Mouse (Mus musculus): ENCODE data around the gene Amacr. TPM values are rescaled to one million over a fixed set of nuclear protein-coding genes. Genes with fewer than 3 reads are reported as not detected.

Amacr gene
- 15.2 TPM for polyA plus RNA-seq (2021)

GRCm38 (mm10) chr15:10981377-10982063 lies at the start of gene Amacr:
Amacr (plus strand) TSS chr15:10981756.
- DNase-seq (ENCODE audit: low read depth, low spot score) (peak; percentile 50), ATAC-seq (peak; percentile 95)
- ChIA-PET CTCF (interaction anchor here (1.2 to 1.4 kb wide), 2 partner anchors 11 to 481 kb away, joined by 3 to 6 read pairs; no protein-coding TSS in a partner anchor), POLR2A (interaction anchor here (0.6 kb wide), 3 partner anchors 14 to 1887 kb away, joined by 3 to 4 read pairs (median 4); no protein-coding TSS in a partner anchor)
- TF ChIP-seq CTCF (IDR thresholded peaks at IDR 0.05) = peak; percentile 80
- in situ Hi-C loops (cut with MboI; ENCODE audit: low pct_unique_long_range_greater_than_20kb) = no loop called here
- H3K27me3 ChIP-seq = no peaks in the 10 kb centered on the region

DNA sequence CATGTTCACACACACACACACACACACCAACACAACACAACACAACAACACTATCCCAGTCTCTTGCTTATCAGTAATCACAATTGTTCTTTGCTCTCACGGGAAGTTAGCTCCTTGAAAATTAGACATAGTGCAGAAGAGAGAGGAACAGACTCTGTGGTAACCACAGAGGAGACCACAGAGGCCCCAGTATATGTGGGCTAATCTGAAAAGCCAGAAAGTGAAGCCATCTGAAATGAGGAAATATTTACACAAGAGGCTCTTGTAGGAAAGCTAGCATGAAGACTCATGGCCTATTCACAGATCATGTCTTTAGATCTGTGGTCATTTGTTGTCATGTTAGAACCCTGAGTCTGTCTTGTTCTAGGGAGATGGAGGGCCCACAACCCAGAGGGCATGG lies 47.6 kb upstream of the Amacr start:
- ATAC-seq = no peak
- CTCF ChIA-PET = interaction anchor here (1.3 kb wide), 1 partner anchor 17 kb away, joined by 3 read pairs; no protein-coding TSS in a partner anchor
- DNase-seq (ENCODE audit: low read depth, low spot score) = no peak
- in situ Hi-C loops (cut with MboI; ENCODE audit: low pct_unique_long_range_greater_than_20kb) = no loop called here
- no peak for TF ChIP-seq CTCF (IDR thresholded peaks at IDR 0.05)
- POLR2A ChIA-PET = no interaction called here
- H3K27me3 ChIP-seq = peaks cover 17% of the 10 kb centered on the region

DNA sequence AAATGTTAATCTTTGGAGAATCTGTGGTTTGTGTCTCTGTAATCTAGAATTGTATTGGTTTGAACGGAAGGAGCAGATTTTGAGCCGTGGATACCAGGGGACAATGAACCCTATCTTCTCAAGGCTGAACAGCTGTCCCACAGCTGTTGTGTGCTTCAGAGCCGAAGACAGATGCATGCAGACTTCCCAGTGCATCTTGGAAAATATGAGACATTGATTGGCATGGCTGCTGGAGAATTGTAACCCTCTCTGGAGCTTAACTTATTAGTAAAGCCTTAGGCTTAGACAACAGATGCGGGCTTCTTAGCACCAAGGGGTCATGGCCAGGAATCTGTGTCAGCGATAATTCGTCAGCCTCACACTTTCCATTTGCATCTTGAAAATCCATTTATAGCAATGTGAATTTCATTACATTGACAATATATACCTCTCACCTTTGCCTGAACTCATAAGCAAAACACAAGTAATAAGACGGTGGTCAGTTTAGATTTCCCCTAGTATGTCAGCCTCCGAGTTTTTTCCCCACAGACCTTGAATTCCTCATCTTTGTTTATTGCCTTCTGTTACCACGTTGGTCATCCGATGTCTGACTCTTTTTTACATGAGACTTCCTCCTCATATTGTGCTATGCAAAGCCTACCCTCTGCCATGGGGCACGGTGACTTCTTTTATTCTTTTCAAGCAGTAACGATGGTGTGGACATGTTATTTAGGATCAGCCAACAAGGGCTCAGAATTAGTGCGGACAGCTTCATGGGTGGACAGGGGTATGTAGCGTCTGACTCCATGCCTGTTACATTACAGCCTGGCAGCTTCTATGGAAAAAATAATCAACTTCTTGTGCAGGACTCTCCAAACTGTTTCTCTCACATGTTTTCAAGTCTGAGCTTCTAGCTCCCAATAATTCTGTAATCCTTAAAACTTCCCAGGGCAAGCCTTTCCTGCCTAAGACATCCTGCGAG lies 41.1 kb upstream of the Amacr start:
- TF ChIP-seq CTCF (IDR thresholded peaks at IDR 0.05) = no peak
- no peak for DNase-seq (ENCODE audit: low read depth, low spot score)
- POLR2A ChIA-PET = no interaction called here
- CTCF ChIA-PET = no interaction called here
- in situ Hi-C loops (cut with MboI; ENCODE audit: low pct_unique_long_range_greater_than_20kb) = loop anchor here (5.0 kb wide), 1 partner anchor 92 kb away; no protein-coding TSS in a partner anchor
- H3K27me3 ChIP-seq = peaks cover 14% of the 10 kb centered on the region
- ATAC-seq = no peak

GRCm38 (mm10) chr15:10941901-10942300 lies 39.7 kb upstream of the Amacr start:
- DNase-seq (ENCODE audit: low read depth, low spot score) (no peak), ATAC-seq (no peak)
- H3K27me3 ChIP-seq = peaks cover 9% of the 10 kb centered on the region
- ChIA-PET CTCF (interaction anchor here (1.1 kb wide), 1 partner anchor 21 kb away, joined by 3 read pairs; no protein-coding TSS in a partner anchor), POLR2A (interaction anchor here (0.5 kb wide), 1 partner anchor 25 kb away, joined by 3 read pairs; no protein-coding TSS in a partner anchor)
- no peak for TF ChIP-seq CTCF (IDR thresholded peaks at IDR 0.05)
- in situ Hi-C loops (cut with MboI; ENCODE audit: low pct_unique_long_range_greater_than_20kb) = loop anchor here (5.0 kb wide), 1 partner anchor 90 kb away; no protein-coding TSS in a partner anchor

DNA sequence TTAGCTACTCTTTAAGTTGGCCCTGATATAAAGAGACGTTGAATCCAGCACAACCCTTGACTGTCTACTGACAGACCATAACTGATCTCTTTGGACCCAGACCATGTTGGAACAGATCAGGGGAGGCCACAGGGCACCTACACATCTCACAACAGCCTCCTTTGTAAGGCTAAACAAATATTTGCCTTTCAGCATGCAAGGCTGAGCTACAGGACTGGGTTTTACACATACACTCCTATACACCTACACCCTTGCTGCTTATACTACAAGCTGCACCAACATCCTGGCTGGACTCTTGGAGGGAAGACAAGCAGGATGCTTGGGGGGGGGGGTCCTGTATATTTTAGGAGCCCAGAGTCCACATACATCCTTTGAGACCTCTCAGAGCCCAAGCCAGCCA lies 33.7 kb upstream of the Amacr start:
- in situ Hi-C loops (cut with MboI; ENCODE audit: low pct_unique_long_range_greater_than_20kb) = no loop called here
- CTCF ChIA-PET = interaction anchor here (1.5 to 1.9 kb wide), 2 partner anchors 27 to 447 kb away, joined by 4 to 7 read pairs; no protein-coding TSS in a partner anchor

GRCm38 (mm10) chr15:10951951-10952759 lies 29.4 kb upstream of the Amacr start, which contains the start of gene C1qtnf3:
C1qtnf3 (plus strand) TSS chr15:10952332.
- H3K27me3 ChIP-seq = no peaks in the 10 kb centered on the region
- POLR2A ChIA-PET = no interaction called here
- DNase-seq (ENCODE audit: low read depth, low spot score) (no peak), ATAC-seq (peak; percentile 60)
- CTCF ChIA-PET = interaction anchor here (1.1 kb wide), 1 partner anchor 19 kb away, joined by 3 read pairs; no protein-coding TSS in a partner anchor
- TF ChIP-seq CTCF (IDR thresholded peaks at IDR 0.05) = no peak
- in situ Hi-C loops (cut with MboI; ENCODE audit: low pct_unique_long_range_greater_than_20kb) = no loop called here

More for the DNA sequence above, 33.7 kb upstream of the Amacr start:
- peaks cover 4% of the 10 kb centered on the region for H3K27me3 ChIP-seq
- ATAC-seq = no peak
- no peak for DNase-seq (ENCODE audit: low read depth, low spot score)
- no peak for TF ChIP-seq CTCF (IDR thresholded peaks at IDR 0.05)
- POLR2A ChIA-PET = interaction anchor here (0.7 kb wide), 1 partner anchor 33 kb away, joined by 3 read pairs; no protein-coding TSS in a partner anchor

DNA sequence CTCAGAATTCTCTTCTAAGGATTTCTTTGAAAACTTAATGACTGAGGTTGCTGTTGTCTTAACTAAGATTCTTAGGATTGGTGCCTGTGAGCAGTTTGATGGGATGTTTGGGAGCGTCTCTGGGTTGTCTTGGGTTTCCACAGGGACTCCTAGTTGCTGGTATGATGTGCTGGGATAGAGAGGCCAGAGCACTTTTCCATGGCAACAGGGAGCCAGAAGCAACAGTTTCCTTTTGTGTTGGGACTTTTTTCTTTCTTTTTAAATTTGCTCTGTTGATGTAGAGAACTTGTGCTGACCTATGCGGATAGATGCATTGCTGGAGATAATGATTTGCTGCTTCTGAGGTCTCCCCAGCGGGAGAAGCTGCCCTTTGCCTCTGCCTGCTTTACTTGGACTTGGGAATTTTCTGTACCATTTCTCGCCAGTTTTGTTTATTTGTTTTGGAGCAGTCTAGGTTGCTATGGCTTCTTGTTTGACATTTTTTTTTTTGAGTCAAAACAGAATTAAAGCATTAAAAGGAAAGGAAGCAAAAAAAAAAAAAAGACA lies 28.7 kb upstream of the Amacr start:
- ATAC-seq (no peak), DNase-seq (ENCODE audit: low read depth, low spot score) (no peak)
- ChIA-PET POLR2A (no interaction called here), CTCF (no interaction called here)
- no peaks in the 10 kb centered on the region for H3K27me3 ChIP-seq
- TF ChIP-seq CTCF (IDR thresholded peaks at IDR 0.05) = no peak
- in situ Hi-C loops (cut with MboI; ENCODE audit: low pct_unique_long_range_greater_than_20kb) = no loop called here

DNA sequence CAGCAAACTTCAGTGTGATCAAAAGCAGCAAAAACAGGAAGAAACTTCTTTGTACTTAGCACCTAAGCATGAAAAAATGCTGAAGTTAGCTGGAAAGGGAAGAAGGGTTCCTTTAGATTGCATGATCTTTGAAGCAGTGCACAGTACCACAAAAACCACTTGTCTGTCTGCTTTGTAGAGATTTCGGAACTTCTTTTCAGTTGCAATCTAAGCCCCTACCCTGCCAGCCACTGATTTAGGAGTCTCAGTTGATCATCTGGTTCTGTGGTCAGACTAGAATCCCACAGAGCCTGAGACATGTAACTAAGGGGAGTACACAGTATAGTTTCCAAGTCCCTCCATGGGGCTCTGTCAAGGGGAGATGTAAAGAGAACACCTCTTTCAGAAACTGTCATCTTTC lies 28.1 kb upstream of the Amacr start:
- in situ Hi-C loops (cut with MboI; ENCODE audit: low pct_unique_long_range_greater_than_20kb) = no loop called here
- H3K27me3 ChIP-seq = no peaks in the 10 kb centered on the region
- CTCF ChIA-PET = no interaction called here
- DNase-seq (ENCODE audit: low read depth, low spot score) (no peak), ATAC-seq (no peak)
- POLR2A ChIA-PET = no interaction called here
- TF ChIP-seq CTCF (IDR thresholded peaks at IDR 0.05) = no peak

- no peak for ATAC-seq
- no peak for DNase-seq (ENCODE audit: low read depth, low spot score)
- in situ Hi-C loops (cut with MboI; ENCODE audit: low pct_unique_long_range_greater_than_20kb) = no loop called here
- CTCF ChIA-PET = no interaction called here
- TF ChIP-seq CTCF (IDR thresholded peaks at IDR 0.05) = no peak
- POLR2A ChIA-PET = no interaction called here
- H3K27me3 ChIP-seq = no peaks in the 10 kb centered on the region
These were observed 27.1 kb upstream of the Amacr start for GRCm38 (mm10) chr15:10954381-10955016.

All from Patski (cell line).